Mouse (Mus musculus): ENCODE measurements at regions not wholly inside any gene's neighbourhood (a gene's known extent, or its start where the extent isn't known, plus 50 kb on each side); places are given as distances from the start of the nearest gene placed in this dataset.

- Histone ChIP-seq H3K27me3 (ENCODE audit: insufficient read depth, poor library complexity, severe bottlenecking) (no peaks in the 10 kb centered on the region), H3K27ac (no peak overlapping the region), H3K4me1 (no peaks in the 10 kb centered on the region), H3K4me3 (no peak overlapping the region), H3K9me3 (no peaks in the 10 kb centered on the region), H3K36me3 (no peaks in the 10 kb centered on the region)
- 62% methylated on average over 1 of the region's 1 CpGs for WGBS
- DNase-seq (ENCODE audit: low spot score) = no peak
These were observed 483.0 kb upstream of the Impad1 start for GRCm38 (mm10) chr4:5276113-5276512.
